Mouse (Mus musculus) forebrain, embryonic 11.5 days (tissue): ENCODE data around the gene Atp1a4. TPM values are rescaled to one million over a fixed set of nuclear protein-coding genes. Genes with fewer than 3 reads are reported as not detected.

Experiments used
- ATAC-seq: fragments of 200-750 bp; cut with Nextera tagmentation; replicated peaks from 2 replicates; pipeline ENCODE4 v1.8.0; 2017; ENCODE audit warnings: moderate TSS enrichment; ENCODE audit not compliant: low FRiP score
- DNase-seq: peaks from one replicate; pipeline ENCODE4 v3.0.0-alpha.2; 2017; ENCODE audit warnings: low spot score
- H3K27ac ChIP-seq: fragments of 300-500 bp; sonication (generic); 2 replicates; pipeline ENCODE4 v1.5.1; 2014; ENCODE audit warnings: low read depth, low read length
- H3K27me3 ChIP-seq: fragments of 300-500 bp; sonication (generic); 2 replicates; pipeline ENCODE4 v1.6.1; 2014; ENCODE audit warnings: mild to moderate bottlenecking, low read length, mixed read lengths; ENCODE audit not compliant: control insufficient read depth, insufficient read depth
- H3K36me3 ChIP-seq: fragments of 300-500 bp; sonication (generic); 2 replicates; pipeline ENCODE4 v1.6.1; 2014; ENCODE audit warnings: mild to moderate bottlenecking, low read length, moderate library complexity, mixed read lengths; ENCODE audit not compliant: control insufficient read depth, insufficient read depth
- H3K4me1 ChIP-seq: fragments of 300-500 bp; sonication (generic); replicated peaks from 2 replicates; pipeline ENCODE4 v1.6.1; 2014; ENCODE audit warnings: low read length, mixed read lengths; ENCODE audit not compliant: control insufficient read depth, insufficient read depth
- H3K4me2 ChIP-seq: fragments of 300-500 bp; sonication (generic); 2 replicates; pipeline ENCODE4 v1.6.1; 2014; ENCODE audit warnings: low read depth, mild to moderate bottlenecking, low read length, moderate library complexity, mixed read lengths; ENCODE audit not compliant: severe bottlenecking
- H3K4me3 ChIP-seq: fragments of 300-500 bp; sonication (generic); 2 replicates; pipeline ENCODE4 v1.5.1; 2014; ENCODE audit warnings: low read depth, low read length
- H3K9ac ChIP-seq: fragments of 300-500 bp; sonication (generic); 2 replicates; pipeline ENCODE4 v1.6.1; 2014; ENCODE audit warnings: low read length
- H3K9me3 ChIP-seq: fragments of 300-500 bp; sonication (generic); 2 replicates; pipeline ENCODE4 v1.6.1; 2016; ENCODE audit warnings: low read length, mixed read lengths; ENCODE audit not compliant: control insufficient read depth
- WGBS: fragments of 180-500 bp; shearing (Covaris S2); extraction: QIAGEN DNeasy Blood & Tissue Kit; methylation state at CpG from one replicate; pipeline ENCODE4 v1.1.7; 2014; 5-methylcytosine and 5-hydroxymethylcytosine counted together
- polyA plus RNA-seq: library from polyadenylated mRNA; unstranded; fragments of >200 nt; fragmentation: Nextera tagmentation; extraction: Ambion mirVana; gene quantifications from 2 replicates; pipeline ENCODE4 v1.2.1, GENCODE M21; 2014

The Atp1a4 gene
- 0.08 TPM in 1 of 2 replicates, not detected in the other for polyA plus RNA-seq

DNA sequence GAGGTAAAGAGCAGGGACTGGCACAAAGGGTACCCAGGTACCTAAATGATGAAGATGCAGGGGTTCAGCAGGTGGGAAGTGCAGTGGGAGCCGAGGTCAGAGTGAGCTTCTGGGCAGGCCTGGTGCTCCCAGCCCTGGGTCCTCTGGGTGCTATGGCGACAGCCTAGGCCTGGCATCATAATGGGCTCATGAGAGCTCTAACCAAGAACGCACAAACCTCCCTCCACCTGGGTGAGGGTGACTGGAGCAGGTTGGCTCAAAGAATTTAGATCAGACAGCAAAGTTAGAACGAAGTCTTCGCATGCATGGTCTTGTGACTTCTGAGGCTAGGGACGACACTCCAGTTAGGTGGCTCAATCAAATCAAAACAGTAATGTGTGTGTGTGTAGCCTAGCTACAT is at the start of gene Atp1a4:
Gene Atp1a4 (minus strand): TSS at position 101 of the 400 bp plus-strand sequence.
- ATAC-seq (no peak), DNase-seq (no peak)
- no peak within 1 kb of the TSS for H3K4me3 ChIP-seq
- H3K4me1 ChIP-seq: no peaks in the 10 kb centered on the region
- H3K27ac ChIP-seq: no peak within 1 kb of the TSS
- H3K4me2 ChIP-seq: no peak within 1 kb of the TSS
- H3K27me3 ChIP-seq: no peaks in the 10 kb centered on the region
- H3K36me3 ChIP-seq: no peaks in the 10 kb centered on the region
- H3K9me3 ChIP-seq: no peaks in the 10 kb centered on the region
- 92% methylated on average over 6 of the region's 6 CpGs for WGBS
- H3K9ac ChIP-seq: no peak within 1 kb of the TSS

DNA sequence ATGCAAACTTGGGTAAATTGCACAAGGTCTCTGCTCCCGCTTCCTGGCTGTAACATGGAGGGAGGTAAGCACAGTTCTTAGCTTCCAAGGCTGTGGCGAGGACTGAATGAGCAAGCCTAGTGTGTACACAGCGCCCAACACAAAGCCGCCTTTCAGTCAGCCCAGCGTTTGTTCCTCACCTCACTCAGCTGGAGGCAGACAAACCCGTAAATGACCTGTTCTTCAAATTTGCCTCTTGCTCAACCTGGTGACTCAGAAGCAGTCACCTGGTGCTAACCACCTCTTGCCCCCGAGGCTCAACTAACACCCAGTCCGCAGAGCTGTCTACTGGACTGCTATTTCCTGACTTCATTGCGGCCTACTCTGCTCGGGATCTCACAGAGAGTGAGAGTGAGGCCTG is 49.7 kb upstream of the Atp1a4 start:
- peak overlapping the region; percentile 10 for H3K27ac ChIP-seq
- H3K36me3 ChIP-seq: no peaks in the 10 kb centered on the region
- no peak overlapping the region for H3K4me2 ChIP-seq
- H3K4me1 ChIP-seq: peaks cover 13% of the 10 kb centered on the region; the same call in 1 of the 2 replicates
- H3K4me3 ChIP-seq: no peak overlapping the region
- whole genome bisulfite sequencing: 52% methylated on average over 10 of the region's 10 CpGs
- no peak for DNase-seq
- H3K27me3 ChIP-seq: no peaks in the 10 kb centered on the region
- peak overlapping the region; percentile 23; the same call in 1 of the 2 replicates for H3K9ac ChIP-seq
- H3K9me3 ChIP-seq: no peaks in the 10 kb centered on the region
- no peak for ATAC-seq

GRCm38 (mm10) chr1:172306885-172307284 is 48.7 kb upstream of the Atp1a4 start:
- no peak overlapping the region for H3K4me2 ChIP-seq
- no peaks in the 10 kb centered on the region for H3K9me3 ChIP-seq
- no peak overlapping the region for H3K4me3 ChIP-seq
- no peaks in the 10 kb centered on the region for H3K27me3 ChIP-seq
- H3K9ac ChIP-seq: no peak overlapping the region
- H3K36me3 ChIP-seq: no peaks in the 10 kb centered on the region
- 82% methylated on average over 6 of the region's 6 CpGs for WGBS
- DNase-seq (no peak), ATAC-seq (no peak)
- peaks cover 15% of the 10 kb centered on the region; the same call in 1 of the 2 replicates for H3K4me1 ChIP-seq
- no peak overlapping the region for H3K27ac ChIP-seq

- 87% methylated on average over 4 of the region's 4 CpGs for WGBS
- DNase-seq (no peak), ATAC-seq (no peak)
- no peaks in the 10 kb centered on the region for H3K36me3 ChIP-seq
- no peak overlapping the region for H3K4me3 ChIP-seq
- no peaks in the 10 kb centered on the region for H3K9me3 ChIP-seq
- no peak overlapping the region for H3K4me2 ChIP-seq
- no peak overlapping the region for H3K27ac ChIP-seq
- H3K9ac ChIP-seq: no peak overlapping the region
- no peaks in the 10 kb centered on the region for H3K27me3 ChIP-seq
- H3K4me1 ChIP-seq: peaks cover 12% of the 10 kb centered on the region; the same call in 1 of the 2 replicates
Measured at GRCm38 (mm10) chr1:172306196-172306595, 48.0 kb upstream of the Atp1a4 start.

- 78% methylated on average over 3 of the region's 3 CpGs for WGBS
- no peak overlapping the region for H3K27ac ChIP-seq
- no peak overlapping the region for H3K4me3 ChIP-seq
- no peak for ATAC-seq
- no peak for DNase-seq
- peaks cover 10% of the 10 kb centered on the region; the same call in 1 of the 2 replicates for H3K4me1 ChIP-seq
- no peak overlapping the region for H3K9ac ChIP-seq
- no peaks in the 10 kb centered on the region for H3K27me3 ChIP-seq
- no peaks in the 10 kb centered on the region for H3K36me3 ChIP-seq
- H3K4me2 ChIP-seq: no peak overlapping the region
- H3K9me3 ChIP-seq: no peaks in the 10 kb centered on the region
Measured at GRCm38 (mm10) chr1:172305635-172306034, 47.4 kb upstream of the Atp1a4 start.

- Histone ChIP-seq H3K4me2 (no peak overlapping the region), H3K4me1 (peaks cover 11% of the 10 kb centered on the region; the same call in 1 of the 2 replicates), H3K27me3 (no peaks in the 10 kb centered on the region), H3K4me3 (no peak overlapping the region), H3K36me3 (no peaks in the 10 kb centered on the region), H3K9ac (no peak overlapping the region), H3K27ac (no peak overlapping the region), H3K9me3 (no peaks in the 10 kb centered on the region)
- WGBS: 88% methylated on average over 2 of the region's 2 CpGs
- no peak for ATAC-seq
- no peak for DNase-seq
Measured at GRCm38 (mm10) chr1:172305153-172305552, 46.9 kb upstream of the Atp1a4 start.

DNA sequence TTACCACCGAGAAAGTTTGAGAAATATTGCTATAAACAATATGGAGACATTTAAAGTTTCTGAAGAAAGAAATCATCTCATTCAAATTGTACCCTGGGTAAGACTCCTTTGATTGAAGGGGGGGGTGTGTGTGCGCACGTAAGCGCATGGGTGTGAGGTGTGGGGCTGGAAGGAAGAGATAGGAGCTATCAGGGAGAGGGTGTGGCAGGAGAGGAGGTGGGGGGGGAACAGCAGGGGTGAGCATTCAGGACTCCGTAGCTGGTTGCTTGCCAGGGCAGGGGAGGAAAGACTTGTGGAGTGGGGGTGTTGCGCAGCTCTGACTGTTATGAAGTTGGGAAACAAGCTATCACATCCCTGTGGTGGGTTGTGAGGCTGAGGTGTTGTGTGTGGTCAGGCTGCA is 46.2 kb upstream of the Atp1a4 start:
- H3K4me3 ChIP-seq: no peak overlapping the region
- H3K9me3 ChIP-seq: no peaks in the 10 kb centered on the region
- peaks cover 5% of the 10 kb centered on the region; the same call in 1 of the 2 replicates for H3K4me1 ChIP-seq
- DNase-seq (no peak), ATAC-seq (no peak)
- no peaks in the 10 kb centered on the region for H3K36me3 ChIP-seq
- H3K4me2 ChIP-seq: no peak overlapping the region
- no peaks in the 10 kb centered on the region for H3K27me3 ChIP-seq
- no peak overlapping the region for H3K27ac ChIP-seq
- H3K9ac ChIP-seq: no peak overlapping the region
- WGBS: 81% methylated on average over 6 of the region's 6 CpGs

DNA sequence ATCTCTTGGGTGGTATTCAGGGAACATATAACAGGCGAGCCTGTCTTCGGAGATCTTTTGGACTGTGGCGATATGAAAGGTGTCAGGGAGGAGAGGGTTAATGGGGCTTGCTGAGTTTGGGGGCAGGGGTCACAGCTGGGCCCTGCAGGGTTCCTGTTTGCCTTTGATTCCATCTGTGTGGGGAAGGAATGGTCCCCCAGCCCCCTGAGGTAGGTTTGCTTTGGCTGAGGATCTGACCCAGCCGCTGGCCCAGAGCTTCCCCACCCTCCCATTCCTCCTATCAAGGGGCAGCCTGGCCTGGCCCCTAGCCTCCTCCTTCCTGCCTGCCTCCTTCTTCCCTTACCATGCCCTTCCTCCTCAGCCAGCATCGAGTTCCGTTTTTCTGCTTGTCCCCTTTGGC is 44.6 kb upstream of the Atp1a4 start:
- ATAC-seq (no peak), DNase-seq (peak; percentile 53)
- Histone ChIP-seq H3K4me3 (no peak overlapping the region), H3K36me3 (no peaks in the 10 kb centered on the region), H3K27me3 (no peaks in the 10 kb centered on the region), H3K9ac (no peak overlapping the region), H3K4me2 (no peak overlapping the region), H3K27ac (no peak overlapping the region), H3K4me1 (peaks cover 7% of the 10 kb centered on the region; the same call in 1 of the 2 replicates), H3K9me3 (no peaks in the 10 kb centered on the region)
- WGBS: 11% methylated on average over 6 of the region's 6 CpGs

DNA sequence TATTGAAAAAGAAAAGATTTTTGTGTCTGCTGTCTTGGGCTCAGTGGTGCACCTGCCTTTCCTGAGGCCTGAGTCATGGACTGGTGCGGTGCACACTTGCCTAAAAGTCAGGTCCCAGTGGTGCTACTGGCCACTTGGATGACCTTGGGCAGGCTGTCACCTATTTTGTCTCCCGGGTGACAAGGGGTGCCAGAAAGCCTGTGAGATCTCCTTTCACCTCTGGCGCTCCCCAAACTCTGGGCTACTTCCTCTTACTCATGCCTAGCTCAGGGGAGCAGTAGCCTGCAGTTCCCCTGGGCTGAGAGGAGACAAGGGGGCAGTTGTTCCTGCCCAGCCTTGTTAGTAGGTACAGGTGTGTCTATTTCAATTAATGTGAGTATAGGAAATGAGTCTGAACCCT is 44.1 kb upstream of the Atp1a4 start:
- DNase-seq (no peak), ATAC-seq (no peak)
- 61% methylated on average over 3 of the region's 3 CpGs for WGBS
- Histone ChIP-seq H3K9me3 (no peaks in the 10 kb centered on the region), H3K36me3 (no peaks in the 10 kb centered on the region), H3K9ac (no peak overlapping the region), H3K4me3 (no peak overlapping the region), H3K27ac (no peak overlapping the region), H3K27me3 (no peaks in the 10 kb centered on the region), H3K4me2 (no peak overlapping the region), H3K4me1 (peaks cover 11% of the 10 kb centered on the region; the same call in 1 of the 2 replicates)
